Mouse (Mus musculus): ENCODE results near the gene Mfn1.

GRCm38 (mm10) chr3:32530041-32530440 is 776 bp downstream of the Mfn1 start:
- TF ChIP-seq CTCF (IDR thresholded peaks at IDR 0.05; ENCODE audit: extremely low read depth, insufficient read depth, low read length) (no peak), POLR2A (IDR thresholded peaks at IDR 0.05; ENCODE audit: extremely low read depth, insufficient read depth, low read length) (no peak)
